Mouse (Mus musculus): ENCODE data around the gene Sh3gl2. TPM values are rescaled to one million over a fixed set of nuclear protein-coding genes. Genes with fewer than 3 reads are reported as not detected.

The Sh3gl2 gene
- polyA plus RNA-seq, 1 experiment from 2014 or later = 16.5 TPM

GRCm38 (mm10) chr4:85326052-85326451, 121.1 kb downstream of the Sh3gl2 start:
- H3K4me1 ChIP-seq (ENCODE audit: control insufficient read depth, insufficient read depth, low read length) = no peaks in the 10 kb centered on the region
- ATAC-seq (ENCODE audit: low FRiP score, low TSS enrichment) = no peak
- H3K9ac ChIP-seq (ENCODE audit: low read depth, low read length) = no peak overlapping the region
- H3K4me2 ChIP-seq (replicated peaks; ENCODE audit: low read depth, low read length) = no peak overlapping the region
- H3K4me3 ChIP-seq (ENCODE audit: low read length) = no peak overlapping the region
- H3K9me3 ChIP-seq (ENCODE audit: control insufficient read depth, low read length) = no peaks in the 10 kb centered on the region
- no peak overlapping the region for H3K27ac ChIP-seq (ENCODE audit: low read depth, low read length)
- no peaks in the 10 kb centered on the region for H3K36me3 ChIP-seq (ENCODE audit: control insufficient read depth, insufficient read depth, low read length)
- WGBS = 83% methylated on average over 1 of the region's 1 CpGs
- H3K27me3 ChIP-seq (ENCODE audit: control insufficient read depth, insufficient read depth, low read length) = no peaks in the 10 kb centered on the region

DNA sequence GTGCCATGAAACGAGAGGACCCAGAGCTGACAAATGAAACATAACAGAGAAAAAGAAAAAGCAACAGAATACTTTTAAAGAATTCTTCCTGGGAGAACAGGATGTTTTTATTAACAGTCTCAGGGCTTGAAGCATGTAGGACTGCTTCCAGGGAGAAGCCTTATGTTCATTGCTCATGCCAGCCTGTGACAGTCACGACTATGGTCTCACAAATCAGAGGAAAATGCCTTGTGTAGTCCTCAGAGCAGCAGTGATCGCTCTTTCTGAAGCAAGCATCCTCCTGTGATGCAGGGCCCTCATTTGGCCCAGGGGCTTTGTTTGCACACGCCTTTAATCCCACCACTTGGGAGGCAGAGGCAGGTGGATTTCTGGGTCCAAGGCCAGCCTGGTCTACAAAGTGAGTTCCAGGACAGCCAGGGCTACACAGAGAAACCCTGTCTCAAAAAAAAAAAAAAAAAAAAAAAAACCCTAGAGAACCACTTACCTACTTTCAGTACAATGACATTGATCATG, 129.8 kb downstream of the Sh3gl2 start:
- no peak overlapping the region for H3K27ac ChIP-seq (ENCODE audit: low read depth, low read length)
- no peaks in the 10 kb centered on the region for H3K9me3 ChIP-seq (ENCODE audit: control insufficient read depth, low read length)
- H3K4me2 ChIP-seq (replicated peaks; ENCODE audit: low read depth, low read length) = no peak overlapping the region
- H3K27me3 ChIP-seq (ENCODE audit: control insufficient read depth, insufficient read depth, low read length) = no peaks in the 10 kb centered on the region
- H3K36me3 ChIP-seq (ENCODE audit: control insufficient read depth, insufficient read depth, low read length) = no peaks in the 10 kb centered on the region
- no peak for ATAC-seq (ENCODE audit: low FRiP score, low TSS enrichment)
- no peaks in the 10 kb centered on the region for H3K4me1 ChIP-seq (ENCODE audit: control insufficient read depth, insufficient read depth, low read length)
- H3K9ac ChIP-seq (ENCODE audit: low read depth, low read length) = no peak overlapping the region
- H3K4me3 ChIP-seq (ENCODE audit: low read length) = no peak overlapping the region
- 84% methylated on average over 4 of the region's 4 CpGs for WGBS

DNA sequence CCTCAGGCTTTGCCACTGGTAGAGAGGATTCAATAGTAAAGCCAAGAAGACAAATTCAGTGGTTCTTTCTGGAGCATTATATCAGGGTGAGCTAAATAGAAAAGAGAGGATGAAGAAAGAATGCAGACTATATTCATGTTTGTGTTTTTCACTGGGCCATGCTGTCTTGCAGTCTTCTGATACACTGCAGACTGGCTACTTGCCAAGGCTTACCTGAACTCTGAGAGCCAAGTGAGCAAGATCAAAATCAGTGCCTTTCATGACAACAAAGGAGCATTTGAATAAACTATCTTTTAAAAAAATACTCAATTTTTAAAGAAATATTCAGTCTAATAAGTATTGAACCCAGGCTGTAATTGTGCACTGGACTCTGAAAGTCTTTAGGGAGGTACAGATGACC, 131.4 kb downstream of the Sh3gl2 start:
- no peak overlapping the region for H3K9ac ChIP-seq (ENCODE audit: low read depth, low read length)
- no peaks in the 10 kb centered on the region for H3K4me1 ChIP-seq (ENCODE audit: control insufficient read depth, insufficient read depth, low read length)
- H3K36me3 ChIP-seq (ENCODE audit: control insufficient read depth, insufficient read depth, low read length) = no peaks in the 10 kb centered on the region
- H3K27ac ChIP-seq (ENCODE audit: low read depth, low read length) = no peak overlapping the region
- H3K9me3 ChIP-seq (ENCODE audit: control insufficient read depth, low read length) = no peaks in the 10 kb centered on the region
- H3K4me2 ChIP-seq (replicated peaks; ENCODE audit: low read depth, low read length) = no peak overlapping the region
- no peak for ATAC-seq (ENCODE audit: low FRiP score, low TSS enrichment)
- no peaks in the 10 kb centered on the region for H3K27me3 ChIP-seq (ENCODE audit: control insufficient read depth, insufficient read depth, low read length)
- H3K4me3 ChIP-seq (ENCODE audit: low read length) = no peak overlapping the region

DNA sequence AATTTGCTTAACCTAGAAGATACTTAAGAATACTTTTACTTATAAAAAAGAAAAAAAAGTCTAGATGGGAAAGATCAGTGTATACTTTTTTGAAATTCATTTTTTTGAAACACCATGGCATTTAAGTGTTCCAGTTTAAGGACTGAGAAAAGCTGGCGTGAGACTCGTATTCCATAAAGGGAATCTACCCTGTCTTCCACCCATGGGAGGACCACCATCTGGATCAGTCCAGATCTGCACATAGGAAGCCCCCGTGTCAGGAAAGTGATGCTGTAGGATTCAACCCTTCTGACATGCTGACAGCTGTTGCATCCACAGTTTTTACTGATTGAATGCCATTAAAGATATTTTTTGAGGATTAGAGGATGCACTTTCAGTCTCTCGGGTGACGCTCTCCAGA, 134.2 kb downstream of the Sh3gl2 start:
- H3K27me3 ChIP-seq (ENCODE audit: control insufficient read depth, insufficient read depth, low read length) = no peaks in the 10 kb centered on the region
- no peak overlapping the region for H3K27ac ChIP-seq (ENCODE audit: low read depth, low read length)
- 93% methylated on average over 5 of the region's 5 CpGs for WGBS
- H3K4me2 ChIP-seq (replicated peaks; ENCODE audit: low read depth, low read length) = no peak overlapping the region
- no peaks in the 10 kb centered on the region for H3K4me1 ChIP-seq (ENCODE audit: control insufficient read depth, insufficient read depth, low read length)
- no peak for ATAC-seq (ENCODE audit: low FRiP score, low TSS enrichment)
- no peak overlapping the region for H3K9ac ChIP-seq (ENCODE audit: low read depth, low read length)
- H3K4me3 ChIP-seq (ENCODE audit: low read length) = no peak overlapping the region
- H3K36me3 ChIP-seq (ENCODE audit: control insufficient read depth, insufficient read depth, low read length) = no peaks in the 10 kb centered on the region
- H3K9me3 ChIP-seq (ENCODE audit: control insufficient read depth, low read length) = no peaks in the 10 kb centered on the region

GRCm38 (mm10) chr4:85340686-85341085, 135.8 kb downstream of the Sh3gl2 start:
- WGBS = 85% methylated on average over 6 of the region's 6 CpGs
- H3K4me1 ChIP-seq (ENCODE audit: control insufficient read depth, insufficient read depth, low read length) = no peaks in the 10 kb centered on the region
- H3K36me3 ChIP-seq (ENCODE audit: control insufficient read depth, insufficient read depth, low read length) = no peaks in the 10 kb centered on the region
- H3K27ac ChIP-seq (ENCODE audit: low read depth, low read length) = no peak overlapping the region
- H3K4me3 ChIP-seq (ENCODE audit: low read length) = no peak overlapping the region
- no peaks in the 10 kb centered on the region for H3K9me3 ChIP-seq (ENCODE audit: control insufficient read depth, low read length)
- H3K4me2 ChIP-seq (replicated peaks; ENCODE audit: low read depth, low read length) = no peak overlapping the region
- H3K27me3 ChIP-seq (ENCODE audit: control insufficient read depth, insufficient read depth, low read length) = no peaks in the 10 kb centered on the region
- no peak overlapping the region for H3K9ac ChIP-seq (ENCODE audit: low read depth, low read length)
- no peak for ATAC-seq (ENCODE audit: low FRiP score, low TSS enrichment)

DNA sequence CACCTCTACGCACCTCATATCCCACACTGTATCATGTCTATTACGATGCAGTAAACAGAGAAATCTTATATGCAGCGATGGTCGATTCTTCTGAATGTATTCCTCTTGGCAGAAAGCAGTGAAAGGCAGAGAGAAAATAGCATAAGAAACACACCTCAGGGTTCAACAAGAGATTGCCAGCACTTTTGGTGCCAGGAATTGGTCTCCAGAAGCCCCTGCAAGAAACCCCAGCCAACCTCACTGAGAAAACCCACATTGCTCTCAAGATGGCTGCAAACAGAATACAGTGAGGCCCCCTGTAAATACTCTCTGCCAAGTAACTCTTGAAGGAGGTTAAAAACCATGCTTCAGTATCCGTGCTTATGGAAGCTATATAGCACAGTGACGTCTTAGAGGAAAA, 141.0 kb downstream of the Sh3gl2 start:
- Histone ChIP-seq H3K36me3 (ENCODE audit: control insufficient read depth, insufficient read depth, low read length) (no peaks in the 10 kb centered on the region), H3K27ac (ENCODE audit: low read depth, low read length) (no peak overlapping the region), H3K9me3 (ENCODE audit: control insufficient read depth, low read length) (no peaks in the 10 kb centered on the region), H3K4me3 (ENCODE audit: low read length) (no peak overlapping the region), H3K9ac (ENCODE audit: low read depth, low read length) (no peak overlapping the region), H3K4me2 (replicated peaks; ENCODE audit: low read depth, low read length) (no peak overlapping the region), H3K4me1 (ENCODE audit: control insufficient read depth, insufficient read depth, low read length) (no peaks in the 10 kb centered on the region), H3K27me3 (ENCODE audit: control insufficient read depth, insufficient read depth, low read length) (no peaks in the 10 kb centered on the region)
- ATAC-seq (ENCODE audit: low FRiP score, low TSS enrichment) = no peak
- 85% methylated on average over 6 of the region's 6 CpGs for WGBS

GRCm38 (mm10) chr4:85348079-85348643, 143.2 kb downstream of the Sh3gl2 start:
- Histone ChIP-seq H3K4me3 (ENCODE audit: low read length) (no peak overlapping the region), H3K9me3 (ENCODE audit: control insufficient read depth, low read length) (no peaks in the 10 kb centered on the region), H3K9ac (ENCODE audit: low read depth, low read length) (no peak overlapping the region), H3K4me1 (ENCODE audit: control insufficient read depth, insufficient read depth, low read length) (no peaks in the 10 kb centered on the region), H3K27me3 (ENCODE audit: control insufficient read depth, insufficient read depth, low read length) (no peaks in the 10 kb centered on the region), H3K27ac (ENCODE audit: low read depth, low read length) (no peak overlapping the region), H3K36me3 (ENCODE audit: control insufficient read depth, insufficient read depth, low read length) (no peaks in the 10 kb centered on the region), H3K4me2 (replicated peaks; ENCODE audit: low read depth, low read length) (no peak overlapping the region)
- WGBS = 84% methylated on average over 8 of the region's 8 CpGs
- ATAC-seq (ENCODE audit: low FRiP score, low TSS enrichment) = no peak

DNA sequence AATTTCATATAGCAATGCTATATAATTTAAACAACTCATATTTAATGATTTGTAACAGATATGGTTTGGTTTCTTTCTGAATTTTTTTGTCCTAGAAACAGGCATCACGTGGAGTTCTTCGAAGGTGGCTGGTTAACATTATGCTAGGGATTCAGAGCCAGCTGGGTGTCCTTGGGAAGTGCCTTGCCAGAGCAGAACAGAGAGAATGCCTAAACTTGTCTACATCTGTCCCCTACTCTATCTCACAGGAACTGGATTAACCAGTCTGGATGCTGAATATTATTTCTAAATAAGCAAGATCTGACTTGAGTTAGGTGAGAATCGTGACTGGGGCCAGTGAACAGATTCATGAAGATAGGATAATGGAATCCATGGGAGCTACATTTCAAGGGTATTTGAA, 157.7 kb downstream of the Sh3gl2 start:
- no peak for ATAC-seq (ENCODE audit: low FRiP score, low TSS enrichment)

GRCm38 (mm10) chr4:85363205-85363604, 158.3 kb downstream of the Sh3gl2 start:
- no peaks in the 10 kb centered on the region for H3K27me3 ChIP-seq (ENCODE audit: control insufficient read depth, insufficient read depth, low read length)
- H3K9me3 ChIP-seq (ENCODE audit: control insufficient read depth, low read length) = no peaks in the 10 kb centered on the region
- no peak overlapping the region for H3K4me3 ChIP-seq (ENCODE audit: low read length)
- ATAC-seq (ENCODE audit: low FRiP score, low TSS enrichment) = no peak
- WGBS = 77% methylated on average over 4 of the region's 4 CpGs
- H3K27ac ChIP-seq (ENCODE audit: low read depth, low read length) = no peak overlapping the region
- no peaks in the 10 kb centered on the region for H3K36me3 ChIP-seq (ENCODE audit: control insufficient read depth, insufficient read depth, low read length)
- no peak overlapping the region for H3K9ac ChIP-seq (ENCODE audit: low read depth, low read length)
- H3K4me1 ChIP-seq (ENCODE audit: control insufficient read depth, insufficient read depth, low read length) = no peaks in the 10 kb centered on the region
- no peak overlapping the region for H3K4me2 ChIP-seq (replicated peaks; ENCODE audit: low read depth, low read length)

More for the DNA sequence above, 157.7 kb downstream of the Sh3gl2 start:
- Histone ChIP-seq H3K4me2 (replicated peaks; ENCODE audit: low read depth, low read length) (no peak overlapping the region), H3K27ac (ENCODE audit: low read depth, low read length) (no peak overlapping the region), H3K4me3 (ENCODE audit: low read length) (no peak overlapping the region), H3K4me1 (ENCODE audit: control insufficient read depth, insufficient read depth, low read length) (no peaks in the 10 kb centered on the region), H3K36me3 (ENCODE audit: control insufficient read depth, insufficient read depth, low read length) (no peaks in the 10 kb centered on the region), H3K9ac (ENCODE audit: low read depth, low read length) (no peak overlapping the region), H3K9me3 (ENCODE audit: control insufficient read depth, low read length) (no peaks in the 10 kb centered on the region), H3K27me3 (ENCODE audit: control insufficient read depth, insufficient read depth, low read length) (no peaks in the 10 kb centered on the region)
- 92% methylated on average over 3 of the region's 3 CpGs for WGBS
